Mouse (Mus musculus) MEL (cell line): Measurements from ENCODE around the gene Atxn7l1. TPM values are rescaled to one million over a fixed set of nuclear protein-coding genes. Genes with fewer than 3 reads are reported as not detected.

Experiments used
- DNase-seq: peaks from one replicate; pipeline ENCODE4 v3.0.0; 2011; ENCODE audit warnings: low read depth, low spot score
- H3K27ac ChIP-seq: 2 replicates; pipeline ENCODE4 v1.5.1; 2012; ENCODE audit warnings: low read depth, mild to moderate bottlenecking, control low read depth, low read length, moderate library complexity; ENCODE audit not compliant: control insufficient read depth
- H3K27me3 ChIP-seq, 2 experiments: fragments of 150-350 bp in 1 of 2; sonication (generic) in 1 of 2; 2 replicates each; pipeline ENCODE4 v1.6.1; 2012; ENCODE audit warnings: low read length in 2 of 2, mild to moderate bottlenecking in 2 of 2, improper control_type of control experiment in 1 of 2, moderate library complexity in 1 of 2; ENCODE audit not compliant: insufficient read depth in 2 of 2, control insufficient read depth in 1 of 2
- H3K36me3 ChIP-seq, 2 experiments: 2 replicates each; pipeline ENCODE4 v1.6.1; 2012 to 2014; ENCODE audit warnings: low read length in 2 of 2, improper control_type of control experiment in 1 of 2, inconsistent platforms in 1 of 2, mild to moderate bottlenecking in 1 of 2; ENCODE audit not compliant: insufficient read depth in 2 of 2, control insufficient read depth in 1 of 2
- H3K4me1 ChIP-seq, 2 experiments: fragments of 150-350 bp in 1 of 2; sonication (generic) in 1 of 2; 2 replicates each; pipeline ENCODE4 v1.6.1; 2012; ENCODE audit warnings: low read length in 2 of 2, improper control_type of control experiment in 1 of 2, mild to moderate bottlenecking in 1 of 2; ENCODE audit not compliant: insufficient read depth in 2 of 2, control insufficient read depth in 1 of 2
- H3K4me3 ChIP-seq, 2 experiments: fragments of 150-350 bp in 1 of 2; sonication (generic) in 1 of 2; 2 replicates each; pipeline ENCODE4 v1.5.1; 2012; ENCODE audit warnings: low read depth in 2 of 2, low read length in 2 of 2, mild to moderate bottlenecking in 2 of 2, moderate library complexity in 2 of 2, control low read depth in 1 of 2, improper control_type of control experiment in 1 of 2; ENCODE audit not compliant: control insufficient read depth in 1 of 2, insufficient read depth in 1 of 2
- H3K79me2 ChIP-seq: 2 replicates; pipeline ENCODE4 v1.6.1; 2012; ENCODE audit warnings: mild to moderate bottlenecking, low read length, moderate library complexity; ENCODE audit not compliant: control insufficient read depth, poor library complexity, insufficient read depth
- H3K9ac ChIP-seq: 2 replicates; pipeline ENCODE4 v1.6.1; 2012; ENCODE audit warnings: low read depth, mild to moderate bottlenecking, control low read depth, low read length, moderate library complexity; ENCODE audit not compliant: control insufficient read depth, poor library complexity, severe bottlenecking
- H3K9me3 ChIP-seq: fragments of 150-350 bp; sonication (generic); replicated peaks from 2 replicates; pipeline ENCODE4 v1.6.1; 2012; ENCODE audit warnings: mild to moderate bottlenecking, low read length, improper control_type of control experiment, moderate library complexity; ENCODE audit not compliant: insufficient read depth
- CHD1 ChIP-seq: IDR thresholded peaks from 2 replicates; pipeline ENCODE4 v1.6.1; 2012; ENCODE audit warnings: low read depth, mild to moderate bottlenecking, inconsistent platforms, low read length, improper control_type of control experiment
- CTCF ChIP-seq, 3 experiments: IDR thresholded peaks in 2 of 3; conservative IDR thresholded peaks in 1 of 3; 2 replicates each; pipeline ENCODE4 v1.5.1; 2011 to 2012; ENCODE audit warnings: low read length in 3 of 3, low read depth in 2 of 3, mild to moderate bottlenecking in 2 of 3, improper control_type of control experiment in 1 of 3, inconsistent platforms in 1 of 3, mixed read lengths in 1 of 3, moderate library complexity in 1 of 3; ENCODE audit not compliant: control insufficient read depth in 1 of 3, insufficient read depth in 1 of 3, poor library complexity in 1 of 3, severe bottlenecking in 1 of 3
- E2F4 ChIP-seq: IDR thresholded peaks from 2 replicates; pipeline ENCODE4 v1.6.1; 2011; ENCODE audit warnings: low read depth, low read length, improper control_type of control experiment, borderline replicate concordance
- ELF1 ChIP-seq: IDR thresholded peaks from 2 replicates; pipeline ENCODE4 v1.6.1; 2014; ENCODE audit warnings: low read depth, mild to moderate bottlenecking, inconsistent platforms, low read length, improper control_type of control experiment, moderate library complexity
- EP300 ChIP-seq, 2 experiments: IDR thresholded peaks; 2 replicates each; pipeline ENCODE4 v1.6.1; 2011; ENCODE audit warnings: improper control_type of control experiment in 2 of 2, low read length in 2 of 2, low read depth in 1 of 2, mild to moderate bottlenecking in 1 of 2
- GABPA ChIP-seq: IDR thresholded peaks from 2 replicates; pipeline ENCODE4 v1.6.1; 2012; ENCODE audit warnings: low read depth, mild to moderate bottlenecking, inconsistent platforms, low read length, improper control_type of control experiment, moderate library complexity
- GATA1 ChIP-seq: IDR thresholded peaks from 2 replicates; pipeline ENCODE4 v1.6.1; 2011; ENCODE audit warnings: low read depth, low read length, improper control_type of control experiment
- HCFC1 ChIP-seq: IDR thresholded peaks from 2 replicates; pipeline ENCODE4 v1.6.1; 2012; ENCODE audit warnings: low read depth, mild to moderate bottlenecking, inconsistent platforms, low read length, improper control_type of control experiment, moderate library complexity
- JUND ChIP-seq: IDR thresholded peaks from 2 replicates; pipeline ENCODE4 v1.6.1; 2011; ENCODE audit warnings: low read depth, mild to moderate bottlenecking, improper control_type of control experiment, low read length
- KAT2A ChIP-seq: conservative IDR thresholded peaks from 2 replicates; pipeline ENCODE4 v1.6.1; 2012; ENCODE audit warnings: low read depth, low read length, improper control_type of control experiment, inconsistent platforms
- MAX ChIP-seq: IDR thresholded peaks from 2 replicates; pipeline ENCODE4 v1.6.1; 2011; ENCODE audit warnings: low read length, improper control_type of control experiment
- MAZ ChIP-seq: IDR thresholded peaks from 2 replicates; pipeline ENCODE4 v1.6.1; 2012; ENCODE audit warnings: low read depth, mild to moderate bottlenecking, inconsistent platforms, low read length, improper control_type of control experiment
- MYB ChIP-seq: IDR thresholded peaks from 2 replicates; pipeline ENCODE4 v1.6.1; 2011; ENCODE audit warnings: mild to moderate bottlenecking, low read depth, low read length, improper control_type of control experiment
- MYC ChIP-seq: IDR thresholded peaks from 2 replicates; pipeline ENCODE4 v1.6.1; 2011; ENCODE audit warnings: low read depth, mild to moderate bottlenecking, low read length, improper control_type of control experiment, moderate library complexity
- NELFE ChIP-seq: IDR thresholded peaks from 2 replicates; pipeline ENCODE4 v1.6.1; 2011; ENCODE audit warnings: low read depth, low read length, improper control_type of control experiment
- NRF1 ChIP-seq: IDR thresholded peaks from 2 replicates; pipeline ENCODE4 v1.6.1; 2014; ENCODE audit warnings: low read depth, mild to moderate bottlenecking, inconsistent platforms, low read length, improper control_type of control experiment, moderate library complexity; ENCODE audit not compliant: poor library complexity, insufficient read depth, severe bottlenecking
- RCOR1 ChIP-seq: IDR thresholded peaks from 2 replicates; pipeline ENCODE4 v1.6.1; 2012; ENCODE audit warnings: low read depth, mild to moderate bottlenecking, inconsistent platforms, low read length, improper control_type of control experiment
- SIN3A ChIP-seq: IDR thresholded peaks from 2 replicates; pipeline ENCODE4 v1.6.1; 2012; ENCODE audit warnings: low read length, improper control_type of control experiment, inconsistent platforms
- SMC3 ChIP-seq: IDR thresholded peaks from 2 replicates; pipeline ENCODE4 v1.6.1; 2011; ENCODE audit warnings: low read depth, low read length, improper control_type of control experiment
- TAL1 ChIP-seq: IDR thresholded peaks from 2 replicates; pipeline ENCODE4 v1.6.1; 2012; ENCODE audit warnings: mild to moderate bottlenecking, inconsistent platforms, low read length, moderate library complexity, mixed read lengths
- UBTF ChIP-seq: IDR thresholded peaks from 2 replicates; pipeline ENCODE4 v1.6.1; 2012; ENCODE audit warnings: low read depth, mild to moderate bottlenecking, inconsistent platforms, low read length, improper control_type of control experiment, moderate library complexity, borderline replicate concordance; ENCODE audit not compliant: insufficient read depth
- USF2 ChIP-seq, 2 experiments: IDR thresholded peaks; 2 replicates each; pipeline ENCODE4 v1.6.1; 2011 to 2012; ENCODE audit warnings: improper control_type of control experiment in 2 of 2, low read length in 2 of 2, borderline replicate concordance in 1 of 2, inconsistent platforms in 1 of 2, low read depth in 1 of 2, mild to moderate bottlenecking in 1 of 2; ENCODE audit not compliant: insufficient read depth in 1 of 2
- ZMIZ1 ChIP-seq: IDR thresholded peaks from 2 replicates; pipeline ENCODE4 v1.6.1; 2012; ENCODE audit warnings: low read depth, mild to moderate bottlenecking, inconsistent platforms, low read length, improper control_type of control experiment, moderate library complexity
- polyA plus RNA-seq, 2 experiments: library from polyadenylated mRNA; stranded (reverse) in 1 of 2; unstranded in 1 of 2; fragments of >175 nt in 1 of 2; fragments of >200 nt in 1 of 2; gene quantifications; 2 replicates each; pipeline versions ENCODE4 v1.2.1 to v1.2.4; 2012; ENCODE audit warnings: low replicate concordance in 2 of 2, low read depth in 1 of 2; ENCODE audit not compliant: insufficient read length in 2 of 2, insufficient read depth in 1 of 2, missing spikeins in 1 of 2
- total RNA-seq: library from RNA; depleted of rRNA; stranded (reverse); fragments of 300-350 nt; gene quantifications from 2 replicates; pipeline ENCODE4 v1.2.3, GENCODE M21; 2012

Atxn7l1 gene
- total and polyA plus RNA-seq, 3 experiments = 11.6 to 50.3 TPM; not detected in 1

DNA sequence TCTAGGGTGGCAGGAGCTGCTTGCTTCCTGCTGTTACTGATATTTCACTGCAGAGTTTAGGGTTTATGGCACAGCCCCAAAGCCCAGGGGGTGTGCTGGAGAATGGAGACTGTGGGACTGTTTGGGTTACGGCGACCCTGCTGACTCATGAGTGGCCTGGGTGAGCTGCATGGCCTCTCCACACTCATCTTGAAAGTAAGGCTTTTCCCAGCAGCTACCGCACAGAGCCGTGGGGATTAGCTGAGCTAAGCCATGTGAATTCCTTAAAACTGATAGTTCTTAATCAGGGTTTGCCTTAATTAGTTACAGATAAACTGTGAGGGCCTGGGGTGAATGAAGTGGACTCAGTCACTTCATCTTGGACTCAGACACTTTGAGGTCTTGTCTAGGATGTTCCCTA lies 137.9 kb downstream of the Atxn7l1 start:
- Histone ChIP-seq H3K27me3 (no peaks in the 10 kb centered on the region), H3K4me1 (no peaks in the 10 kb centered on the region; a peak in 2 of 4 replicates), H3K79me2 (no peaks in the 10 kb centered on the region), H3K4me3 (no peak overlapping the region), H3K27ac (no peak overlapping the region), H3K9me3 (no peaks in the 10 kb centered on the region), H3K36me3 (no peaks in the 10 kb centered on the region), H3K9ac (no peak overlapping the region)
- no peak for DNase-seq
- TF ChIP-seq GATA1 (no peak), ZMIZ1 (no peak), MAX (no peak), ELF1 (no peak), UBTF (no peak), CHD1 (no peak), NELFE (no peak), MAZ (no peak)

DNA sequence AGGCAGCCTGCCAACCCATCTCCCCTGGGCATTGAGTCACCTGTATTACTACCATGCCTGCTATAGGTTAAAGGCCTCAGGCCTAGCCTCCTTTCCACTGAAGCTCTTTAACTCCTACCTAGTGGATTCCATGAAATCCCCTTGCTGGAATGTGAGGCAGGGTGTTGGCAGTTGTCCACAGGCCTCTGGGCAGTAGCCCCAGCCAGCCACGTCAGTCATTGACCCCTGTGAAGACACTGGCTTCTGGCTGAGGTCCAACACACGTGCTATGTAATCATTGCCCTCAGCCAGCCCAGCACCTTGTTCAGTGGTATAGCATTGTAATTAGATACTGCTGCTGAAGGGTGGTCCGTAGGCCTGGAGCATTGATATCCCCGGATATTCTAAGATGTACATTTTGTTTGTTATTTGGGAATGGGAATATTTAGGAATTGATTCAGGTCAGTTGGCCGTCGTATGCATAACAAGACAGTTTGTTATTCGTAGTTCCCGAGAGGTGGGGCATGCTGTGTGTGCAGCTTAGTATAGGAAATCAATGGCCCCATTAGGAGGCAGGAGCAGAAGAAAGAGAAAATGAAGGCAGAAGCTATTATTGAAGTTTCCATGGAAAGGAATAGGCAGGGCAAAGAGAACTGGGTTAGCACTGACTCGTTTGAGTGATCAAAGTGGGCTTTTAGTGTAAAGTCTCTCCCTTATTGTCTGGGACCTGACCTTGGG lies 138.6 kb downstream of the Atxn7l1 start:
- no peak overlapping the region for H3K27ac ChIP-seq
- H3K27me3 ChIP-seq = no peaks in the 10 kb centered on the region
- H3K9me3 ChIP-seq = no peaks in the 10 kb centered on the region
- no peaks in the 10 kb centered on the region for H3K79me2 ChIP-seq
- H3K4me3 ChIP-seq = no peak overlapping the region
- TF ChIP-seq GABPA (no peak), SMC3 (no peak), MYC (no peak), UBTF (no peak), USF2 (IDR thresholded peaks at IDR 0.05; ENCODE audit: borderline replicate concordance in 1 of 2, insufficient read depth in 1 of 2, low read depth in 1 of 2, low read length in 2 of 2) (no peak), JUND (no peak), KAT2A (no peak), E2F4 (no peak), ELF1 (no peak), TAL1 (no peak), SIN3A (no peak), NRF1 (no peak), RCOR1 (no peak), MYB (no peak), EP300 (IDR thresholded peaks at IDR 0.05; ENCODE audit: low read depth in 1 of 2, low read length in 2 of 2) (no peak), HCFC1 (no peak), MAX (no peak), CTCF (IDR thresholded peaks at IDR 0.05 in 2 of 3, conservative IDR thresholded peaks at IDR 0.05 in 1 of 3; ENCODE audit: control insufficient read depth in 1 of 3, insufficient read depth in 1 of 3, low read depth in 2 of 3, low read length in 3 of 3, poor library complexity in 1 of 3, severe bottlenecking in 1 of 3) (no peak)
- DNase-seq = no peak
- no peaks in the 10 kb centered on the region for H3K36me3 ChIP-seq
- no peaks in the 10 kb centered on the region; a peak in 2 of 4 replicates for H3K4me1 ChIP-seq
- no peak overlapping the region for H3K9ac ChIP-seq
